Mouse (Mus musculus): ENCODE measurements around the gene Rnf217. TPM values are rescaled to one million over a fixed set of nuclear protein-coding genes. Genes with fewer than 3 reads are reported as not detected.

The Rnf217 gene
- polyA plus RNA-seq, 1 experiment from 2014 or later = 2.4 TPM

DNA sequence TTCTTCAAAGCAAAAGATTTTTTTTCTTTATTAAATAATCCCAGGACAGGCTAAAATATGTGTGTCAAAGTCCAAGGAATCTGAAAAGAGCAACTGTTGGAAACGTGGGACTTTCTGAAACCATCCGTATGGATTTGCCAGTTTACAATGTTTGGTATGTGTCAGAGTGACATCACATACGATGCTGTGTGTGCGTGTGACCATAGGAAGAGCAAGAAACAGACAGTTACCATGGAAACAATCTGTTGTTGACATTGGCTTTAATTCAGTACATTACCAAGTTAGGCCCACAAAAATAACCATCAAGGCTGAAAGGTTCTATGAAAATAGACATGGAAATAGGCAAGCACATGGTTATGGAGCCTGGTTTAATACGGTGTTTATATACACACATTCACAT, 107.3 kb downstream of the Rnf217 start:
- Histone ChIP-seq H3K9me3 (ENCODE audit: low read depth, low read length) (no peaks in the 10 kb centered on the region), H3K4me2 (no peak overlapping the region), H3K4me3 (ENCODE audit: low read depth, low read length) (no peak overlapping the region), H3K27ac (ENCODE audit: low read depth) (no peak overlapping the region), H3K9ac (no peak overlapping the region), H3K4me1 (ENCODE audit: insufficient read depth) (no peaks in the 10 kb centered on the region), H3K27me3 (ENCODE audit: insufficient read depth, low read length) (no peaks in the 10 kb centered on the region), H3K36me3 (ENCODE audit: insufficient read depth) (peaks cover 4% of the 10 kb centered on the region; the same call in 1 of the 2 replicates)
- DNase-seq = peak; percentile 52
- TF ChIP-seq CTCF (IDR thresholded peaks at IDR 0.05; ENCODE audit: low read depth) = no peak
- ATAC-seq (ENCODE audit: insufficient read depth) = 0 out of 2 replicates have a peak, but pooled peaks have one; percentile 60
- WGBS = 58% methylated on average over 5 of the region's 5 CpGs

DNA sequence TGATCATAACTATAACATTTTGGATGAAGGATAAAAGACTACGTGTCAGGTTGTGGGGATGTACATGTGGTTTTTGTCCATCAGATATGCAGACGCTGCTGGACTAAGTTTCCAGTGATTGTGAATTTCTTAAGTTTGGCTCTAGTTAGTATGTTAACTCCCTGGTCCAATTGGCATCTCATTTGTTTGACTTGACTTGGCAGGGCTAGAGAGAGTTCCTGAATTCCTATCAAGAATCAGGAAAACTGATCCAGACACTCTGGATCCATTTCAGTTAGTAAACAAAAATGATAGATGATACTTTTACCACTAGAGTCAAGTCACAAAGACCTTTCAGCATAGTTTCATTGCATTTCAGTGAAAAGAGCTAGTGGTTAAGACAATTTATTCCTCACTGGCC, 112.1 kb downstream of the Rnf217 start:
- TF ChIP-seq CTCF (IDR thresholded peaks at IDR 0.05; ENCODE audit: low read depth) = no peak
- Histone ChIP-seq H3K4me1 (ENCODE audit: insufficient read depth) (no peaks in the 10 kb centered on the region), H3K27me3 (ENCODE audit: insufficient read depth, low read length) (no peaks in the 10 kb centered on the region), H3K36me3 (ENCODE audit: insufficient read depth) (no peaks in the 10 kb centered on the region), H3K27ac (ENCODE audit: low read depth) (no peak overlapping the region), H3K9me3 (ENCODE audit: low read depth, low read length) (no peaks in the 10 kb centered on the region), H3K4me3 (ENCODE audit: low read depth, low read length) (no peak overlapping the region), H3K4me2 (no peak overlapping the region), H3K9ac (no peak overlapping the region)
- 84% methylated on average over 2 of the region's 2 CpGs for WGBS
- DNase-seq (no peak), ATAC-seq (ENCODE audit: insufficient read depth) (no peak)

DNA sequence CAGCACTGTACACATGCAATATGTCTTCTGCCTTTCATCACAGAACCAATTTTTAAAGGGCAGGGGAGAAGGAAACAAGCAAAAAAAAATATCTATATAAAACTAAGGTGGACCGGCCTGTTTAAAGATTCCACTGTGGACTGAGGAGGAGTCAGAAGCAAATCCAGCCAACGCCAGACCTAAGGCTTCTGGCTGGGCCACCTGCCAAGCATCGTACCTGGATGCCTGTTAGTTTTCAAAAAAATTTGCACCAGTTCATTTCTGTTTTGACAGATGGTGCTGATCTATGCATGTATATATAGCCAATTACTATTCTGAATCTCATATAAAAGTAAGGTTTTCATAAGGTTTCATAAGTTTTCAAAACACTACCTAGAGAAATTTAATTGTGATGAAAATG, 113.2 kb downstream of the Rnf217 start:
- H3K9ac ChIP-seq = no peak overlapping the region
- no peak overlapping the region for H3K4me2 ChIP-seq
- DNase-seq (no peak), ATAC-seq (ENCODE audit: insufficient read depth) (no peak)
- no peak overlapping the region for H3K4me3 ChIP-seq (ENCODE audit: low read depth, low read length)
- 82% methylated on average over 3 of the region's 3 CpGs for WGBS
- no peaks in the 10 kb centered on the region for H3K36me3 ChIP-seq (ENCODE audit: insufficient read depth)
- no peak overlapping the region for H3K27ac ChIP-seq (ENCODE audit: low read depth)
- no peaks in the 10 kb centered on the region for H3K27me3 ChIP-seq (ENCODE audit: insufficient read depth, low read length)
- TF ChIP-seq CTCF (IDR thresholded peaks at IDR 0.05; ENCODE audit: low read depth) = no peak
- no peaks in the 10 kb centered on the region for H3K4me1 ChIP-seq (ENCODE audit: insufficient read depth)
- no peaks in the 10 kb centered on the region for H3K9me3 ChIP-seq (ENCODE audit: low read depth, low read length)

- Histone ChIP-seq H3K9me3 (ENCODE audit: low read depth, low read length) (no peaks in the 10 kb centered on the region), H3K27me3 (ENCODE audit: insufficient read depth, low read length) (no peaks in the 10 kb centered on the region), H3K27ac (ENCODE audit: low read depth) (no peak overlapping the region), H3K4me2 (no peak overlapping the region), H3K36me3 (ENCODE audit: insufficient read depth) (no peaks in the 10 kb centered on the region), H3K4me1 (ENCODE audit: insufficient read depth) (no peaks in the 10 kb centered on the region), H3K9ac (no peak overlapping the region), H3K4me3 (ENCODE audit: low read depth, low read length) (no peak overlapping the region)
- no peak for DNase-seq
- no peak for ATAC-seq (ENCODE audit: insufficient read depth)
- WGBS = 83% methylated on average over 1 of the region's 1 CpGs
- TF ChIP-seq CTCF (IDR thresholded peaks at IDR 0.05; ENCODE audit: low read depth) = no peak
These were observed 114.7 kb downstream of the Rnf217 start for GRCm38 (mm10) chr10:31494296-31494695.

DNA sequence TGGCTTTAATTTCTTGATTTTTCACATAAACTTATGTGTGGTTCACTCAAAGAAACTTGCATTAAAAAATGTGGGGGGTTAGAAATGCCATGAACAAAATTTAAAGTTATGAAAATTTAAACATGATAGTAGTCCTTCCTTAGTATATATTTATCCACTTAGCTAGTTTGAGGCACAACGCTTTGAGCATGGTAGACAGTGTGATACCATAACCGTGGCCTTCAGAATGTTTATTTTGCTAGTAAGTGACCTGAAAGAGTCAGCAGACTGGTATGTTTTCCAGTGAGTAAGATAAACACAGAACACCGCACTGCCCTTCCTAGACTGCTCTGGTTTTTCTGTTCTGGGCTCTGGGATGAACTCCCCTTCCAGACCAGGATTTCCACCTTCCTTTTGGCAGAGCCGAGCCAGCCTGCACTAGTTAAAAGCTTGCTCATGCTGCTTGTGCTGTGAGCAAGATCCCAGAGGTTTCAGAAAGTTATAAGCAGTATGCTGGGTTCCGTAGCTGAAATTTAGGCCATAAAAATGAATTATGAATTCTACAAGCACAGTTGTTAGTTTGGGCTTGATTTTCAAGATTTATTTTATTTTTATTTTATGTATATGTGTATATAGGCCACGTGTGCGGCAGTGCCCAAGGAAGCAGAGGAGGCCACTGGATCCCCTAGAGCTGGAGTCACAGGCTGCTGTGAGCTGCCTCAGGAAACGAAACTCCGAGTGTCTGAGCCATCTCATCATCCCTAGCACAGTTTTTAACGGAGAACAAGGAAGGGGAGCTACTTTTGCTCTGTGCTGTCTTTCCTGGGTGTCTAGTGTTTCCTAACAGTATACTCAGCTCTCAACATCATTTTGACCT, 141.7 kb downstream of the Rnf217 start:
- ATAC-seq (ENCODE audit: insufficient read depth) = no peak; the same call in 1 of the 2 replicates
- 37% methylated on average over 10 of the region's 10 CpGs for WGBS
- Histone ChIP-seq H3K4me3 (ENCODE audit: low read depth, low read length) (no peak overlapping the region), H3K9ac (no peak overlapping the region), H3K4me1 (ENCODE audit: insufficient read depth) (no peaks in the 10 kb centered on the region), H3K27me3 (ENCODE audit: insufficient read depth, low read length) (no peaks in the 10 kb centered on the region), H3K9me3 (ENCODE audit: low read depth, low read length) (no peaks in the 10 kb centered on the region), H3K27ac (ENCODE audit: low read depth) (no peak overlapping the region), H3K36me3 (ENCODE audit: insufficient read depth) (no peaks in the 10 kb centered on the region), H3K4me2 (no peak overlapping the region)
- DNase-seq = peak; percentile 17
- no peak for TF ChIP-seq CTCF (IDR thresholded peaks at IDR 0.05; ENCODE audit: low read depth)

DNA sequence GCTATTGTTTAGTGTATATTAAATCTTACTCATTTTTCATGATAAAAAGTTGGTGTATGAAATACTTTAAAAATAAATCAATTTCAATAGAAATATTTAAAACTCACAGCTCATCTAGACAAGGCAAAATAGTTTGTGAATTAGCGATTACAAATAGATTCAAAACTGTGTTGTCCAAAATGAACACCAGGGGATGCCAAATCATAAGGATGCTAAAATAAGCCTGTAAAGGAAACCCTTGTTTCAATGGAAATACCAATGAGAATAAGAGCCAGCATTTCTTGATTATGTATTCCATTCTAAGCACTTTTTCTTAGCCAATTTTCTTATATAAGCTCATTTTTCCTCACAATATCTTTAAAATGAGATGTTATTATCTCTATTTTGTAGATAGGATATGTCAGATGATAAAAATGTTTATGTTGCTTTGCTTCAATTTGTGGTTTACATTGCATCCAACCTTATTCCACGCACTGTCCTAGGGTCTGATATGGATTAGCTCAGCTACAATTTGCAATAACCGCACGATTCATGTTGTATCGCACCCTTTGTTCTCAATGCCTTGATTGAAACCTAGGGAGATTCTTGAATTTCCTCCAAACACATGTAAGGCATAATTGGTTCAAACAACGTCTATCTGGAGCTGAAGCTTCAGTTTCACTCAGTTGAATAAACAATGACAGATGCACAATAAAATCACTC, 143.0 kb downstream of the Rnf217 start:
- DNase-seq (peak; percentile 83), ATAC-seq (ENCODE audit: insufficient read depth) (peak; percentile 80)
- Histone ChIP-seq H3K4me1 (ENCODE audit: insufficient read depth) (no peaks in the 10 kb centered on the region), H3K27me3 (ENCODE audit: insufficient read depth, low read length) (no peaks in the 10 kb centered on the region), H3K36me3 (ENCODE audit: insufficient read depth) (no peaks in the 10 kb centered on the region), H3K4me2 (no peak overlapping the region), H3K9ac (no peak overlapping the region), H3K9me3 (ENCODE audit: low read depth, low read length) (no peaks in the 10 kb centered on the region), H3K4me3 (ENCODE audit: low read depth, low read length) (no peak overlapping the region), H3K27ac (ENCODE audit: low read depth) (no peak overlapping the region)
- WGBS = 57% methylated on average over 6 of the region's 6 CpGs
- TF ChIP-seq CTCF (IDR thresholded peaks at IDR 0.05; ENCODE audit: low read depth) = peak; percentile 80

GRCm38 (mm10) chr10:31465424-31465823, 143.6 kb downstream of the Rnf217 start:
- Histone ChIP-seq H3K4me2 (no peak overlapping the region), H3K27ac (ENCODE audit: low read depth) (no peak overlapping the region), H3K9ac (no peak overlapping the region), H3K4me1 (ENCODE audit: insufficient read depth) (no peaks in the 10 kb centered on the region), H3K9me3 (ENCODE audit: low read depth, low read length) (no peaks in the 10 kb centered on the region), H3K36me3 (ENCODE audit: insufficient read depth) (no peaks in the 10 kb centered on the region), H3K4me3 (ENCODE audit: low read depth, low read length) (no peak overlapping the region), H3K27me3 (ENCODE audit: insufficient read depth, low read length) (no peaks in the 10 kb centered on the region)
- 47% methylated on average over 4 of the region's 4 CpGs for WGBS
- TF ChIP-seq CTCF (IDR thresholded peaks at IDR 0.05; ENCODE audit: low read depth) = no peak
- no peak for DNase-seq
- ATAC-seq (ENCODE audit: insufficient read depth) = no peak

Data from lung, embryonic 14.5 days (tissue).